Comparison of ENCODE assay signal across 18 mouse cellular contexts in the genomic region with DNA sequence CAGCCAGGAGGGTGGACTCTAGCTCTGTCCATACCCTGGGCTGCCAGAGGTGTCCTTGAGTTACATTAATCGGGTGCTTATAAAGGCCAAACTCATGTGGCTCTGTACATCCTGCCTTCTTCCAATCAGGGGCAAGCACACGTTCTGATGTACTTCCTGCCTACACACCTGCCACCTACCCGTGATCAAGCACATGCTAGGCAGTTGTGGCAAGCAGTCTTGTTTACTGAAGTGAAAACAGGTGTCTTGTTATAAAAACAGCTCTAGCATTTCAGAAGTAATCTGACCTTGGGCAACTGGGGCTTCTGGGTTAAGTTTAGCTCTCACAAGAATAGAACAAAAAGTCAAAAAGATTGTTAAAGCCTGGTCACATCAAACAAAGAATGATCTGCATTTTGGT. TPM values are rescaled to one million over a fixed set of nuclear protein-coding genes. Genes with fewer than 3 reads are reported as not detected.
"Had no signal": no experiment of that assay in that cellular context is flagged by ENCODE, and none has a peak within 500 bp of the region (broad histone marks: within the 10 kb centered on the region; RNA-seq: fewer than 3 reads in every experiment).

No protein-coding gene starts in this region.

- H3K36me3 ChIP-seq: liver, embryonic 15.5 days; lung, embryonic 15.5 days; midbrain, embryonic 10.5 days; midbrain, embryonic 12.5 days; neural tube, embryonic 12.5 days had no signal

- H3K9ac ChIP-seq: liver, embryonic 15.5 days; liver, postnatal 0 days; lung, embryonic 15.5 days; midbrain, embryonic 12.5 days; neural tube, embryonic 12.5 days had no signal

- H3K4me2 ChIP-seq: liver, embryonic 15.5 days; lung, embryonic 15.5 days; midbrain, embryonic 12.5 days; neural tube, embryonic 12.5 days had no signal

- H3K4me3 ChIP-seq: liver, embryonic 15.5 days; lung, embryonic 15.5 days; midbrain, embryonic 10.5 days; midbrain, embryonic 12.5 days; neural tube, embryonic 12.5 days had no signal

- ATAC-seq: liver, postnatal 0 days; lung, postnatal 0 days; midbrain, embryonic 16.5 days had no signal

- H3K4me1 ChIP-seq: liver, embryonic 15.5 days; lung, embryonic 15.5 days; midbrain, embryonic 10.5 days; midbrain, embryonic 12.5 days; neural tube, embryonic 12.5 days had no signal

- H3K27me3 ChIP-seq: liver, embryonic 15.5 days; lung, embryonic 15.5 days; midbrain, embryonic 12.5 days; neural tube, embryonic 12.5 days had no signal

- DNase-seq: liver, postnatal 0 days; lung, adult 2 months; lung, postnatal 14 days; lung, postnatal 36 days; midbrain, embryonic 14.5 days; retina, postnatal 1 day; right cerebral cortex, adult 18-20 months; thymus, adult 18-20 months; thymus, postnatal 14 days; thymus, postnatal 36 days had no signal

- H3K27ac ChIP-seq: liver, embryonic 15.5 days; lung, embryonic 15.5 days; midbrain, embryonic 10.5 days; midbrain, embryonic 12.5 days; neural tube, embryonic 12.5 days had no signal

- H3K9me3 ChIP-seq: liver, embryonic 15.5 days; lung, embryonic 15.5 days; midbrain, embryonic 10.5 days; midbrain, embryonic 12.5 days; neural tube, embryonic 12.5 days had no signal

RNA-seq across cellular contexts. Expression of a gene that starts 26.8 kb away (rescaled TPM):
- polyA plus RNA-seq: midbrain, embryonic 10.5 days; spleen, adult 2 months had no signal
